Mouse (Mus musculus): ENCODE data around the gene Hoxa11. TPM values are rescaled to one million over a fixed set of nuclear protein-coding genes. Genes with fewer than 3 reads are reported as not detected.

Gene Hoxa11
- polyA plus RNA-seq, 1 experiment from 2014 or later = not detected

- H3K4me3 ChIP-seq = no peak overlapping the region
- H3K4me1 ChIP-seq (replicated peaks) = peaks cover 2% of the 10 kb centered on the region; the same call in 1 of the 2 replicates
- peaks cover 95% of the 10 kb centered on the region for H3K27me3 ChIP-seq
- H3K9me3 ChIP-seq = no peaks in the 10 kb centered on the region
- H3K9ac ChIP-seq = no peak overlapping the region
- no peak for ATAC-seq (ENCODE audit: low FRiP score, low read depth)
- 3% methylated on average over 22 of the region's 22 CpGs for WGBS
- no peak overlapping the region for H3K27ac ChIP-seq (replicated peaks)
- H3K4me2 ChIP-seq = no peak overlapping the region
- H3K36me3 ChIP-seq = no peaks in the 10 kb centered on the region
Measured at GRCm38 (mm10) chr6:52272766-52273655, 27.4 kb upstream of the Hoxa11 start.

- peak; percentile 61; the same call in 1 of the 2 replicates for ATAC-seq (ENCODE audit: low FRiP score, low read depth)
- no peak overlapping the region for H3K4me2 ChIP-seq
- H3K4me1 ChIP-seq (replicated peaks) = peaks cover 2% of the 10 kb centered on the region; the same call in 1 of the 2 replicates
- no peak overlapping the region for H3K4me3 ChIP-seq
- peaks cover 90% of the 10 kb centered on the region for H3K27me3 ChIP-seq
- 4% methylated on average over 23 of the region's 23 CpGs for WGBS
- H3K9ac ChIP-seq = no peak overlapping the region
- no peak overlapping the region for H3K27ac ChIP-seq (replicated peaks)
- H3K9me3 ChIP-seq = no peaks in the 10 kb centered on the region
- H3K36me3 ChIP-seq = no peaks in the 10 kb centered on the region
Measured at GRCm38 (mm10) chr6:52270494-52271480, 25.2 kb upstream of the Hoxa11 start.

- H3K4me3 ChIP-seq = no peak overlapping the region
- H3K36me3 ChIP-seq = no peaks in the 10 kb centered on the region
- H3K4me2 ChIP-seq = no peak overlapping the region
- no peaks in the 10 kb centered on the region for H3K9me3 ChIP-seq
- peaks cover 2% of the 10 kb centered on the region; the same call in 1 of the 2 replicates for H3K4me1 ChIP-seq (replicated peaks)
- no peak for ATAC-seq (ENCODE audit: low FRiP score, low read depth)
- no peak overlapping the region for H3K9ac ChIP-seq
- under 1% methylated on average over 3 of the region's 3 CpGs for WGBS
- H3K27ac ChIP-seq (replicated peaks) = no peak overlapping the region
- peaks cover 91% of the 10 kb centered on the region for H3K27me3 ChIP-seq
Measured at GRCm38 (mm10) chr6:52268756-52269155, 23.1 kb upstream of the Hoxa11 start.

GRCm38 (mm10) chr6:52268341-52268740, 22.7 kb upstream of the Hoxa11 start:
- 1% methylated on average over 7 of the region's 7 CpGs for WGBS
- no peak for ATAC-seq (ENCODE audit: low FRiP score, low read depth)
- Histone ChIP-seq H3K36me3 (no peaks in the 10 kb centered on the region), H3K27ac (replicated peaks) (no peak overlapping the region), H3K27me3 (peaks cover 93% of the 10 kb centered on the region), H3K4me2 (no peak overlapping the region), H3K4me3 (no peak overlapping the region), H3K9me3 (no peaks in the 10 kb centered on the region), H3K4me1 (replicated peaks) (peaks cover 2% of the 10 kb centered on the region; the same call in 1 of the 2 replicates), H3K9ac (no peak overlapping the region)

- H3K36me3 ChIP-seq = no peaks in the 10 kb centered on the region
- peaks cover 2% of the 10 kb centered on the region; the same call in 1 of the 2 replicates for H3K4me1 ChIP-seq (replicated peaks)
- WGBS = 5% methylated on average over 3 of the region's 3 CpGs
- peaks cover 93% of the 10 kb centered on the region for H3K27me3 ChIP-seq
- no peaks in the 10 kb centered on the region for H3K9me3 ChIP-seq
- no peak for ATAC-seq (ENCODE audit: low FRiP score, low read depth)
- H3K4me3 ChIP-seq = no peak overlapping the region
- H3K4me2 ChIP-seq = no peak overlapping the region
- no peak overlapping the region for H3K9ac ChIP-seq
- H3K27ac ChIP-seq (replicated peaks) = no peak overlapping the region
Measured at GRCm38 (mm10) chr6:52267691-52268090, 22.1 kb upstream of the Hoxa11 start.

- no peaks in the 10 kb centered on the region for H3K9me3 ChIP-seq
- H3K27me3 ChIP-seq = peaks cover 93% of the 10 kb centered on the region
- no peak overlapping the region for H3K27ac ChIP-seq (replicated peaks)
- H3K36me3 ChIP-seq = no peaks in the 10 kb centered on the region
- H3K4me2 ChIP-seq = no peak overlapping the region
- no peak overlapping the region for H3K9ac ChIP-seq
- no peak for ATAC-seq (ENCODE audit: low FRiP score, low read depth)
- 17% methylated on average over 5 of the region's 5 CpGs for WGBS
- H3K4me3 ChIP-seq = no peak overlapping the region
- H3K4me1 ChIP-seq (replicated peaks) = peaks cover 2% of the 10 kb centered on the region; the same call in 1 of the 2 replicates
Measured at GRCm38 (mm10) chr6:52267221-52267620, 21.6 kb upstream of the Hoxa11 start.

- 1% methylated on average over 9 of the region's 9 CpGs for WGBS
- Histone ChIP-seq H3K4me2 (no peak overlapping the region), H3K27ac (replicated peaks) (no peak overlapping the region), H3K9me3 (no peaks in the 10 kb centered on the region), H3K36me3 (no peaks in the 10 kb centered on the region), H3K4me3 (no peak overlapping the region), H3K4me1 (replicated peaks) (peaks cover 2% of the 10 kb centered on the region; the same call in 1 of the 2 replicates), H3K27me3 (peaks cover 94% of the 10 kb centered on the region), H3K9ac (no peak overlapping the region)
- no peak for ATAC-seq (ENCODE audit: low FRiP score, low read depth)
Measured at GRCm38 (mm10) chr6:52266666-52266985, 21.0 kb upstream of the Hoxa11 start.

- no peak overlapping the region for H3K9ac ChIP-seq
- H3K4me2 ChIP-seq = no peak overlapping the region
- peaks cover 92% of the 10 kb centered on the region for H3K27me3 ChIP-seq
- 2% methylated on average over 19 of the region's 19 CpGs for WGBS
- peaks cover 2% of the 10 kb centered on the region; the same call in 1 of the 2 replicates for H3K4me1 ChIP-seq (replicated peaks)
- H3K36me3 ChIP-seq = no peaks in the 10 kb centered on the region
- no peak overlapping the region for H3K27ac ChIP-seq (replicated peaks)
- no peaks in the 10 kb centered on the region for H3K9me3 ChIP-seq
- no peak overlapping the region for H3K4me3 ChIP-seq
- no peak for ATAC-seq (ENCODE audit: low FRiP score, low read depth)
Measured at GRCm38 (mm10) chr6:52265913-52266665, 20.5 kb upstream of the Hoxa11 start.

GRCm38 (mm10) chr6:52265306-52265912, 19.8 kb upstream of the Hoxa11 start:
- Histone ChIP-seq H3K27ac (replicated peaks) (no peak overlapping the region), H3K4me3 (no peak overlapping the region), H3K9ac (no peak overlapping the region), H3K4me1 (replicated peaks) (peaks cover 7% of the 10 kb centered on the region), H3K4me2 (no peak overlapping the region), H3K27me3 (peaks cover 87% of the 10 kb centered on the region), H3K9me3 (no peaks in the 10 kb centered on the region), H3K36me3 (no peaks in the 10 kb centered on the region)
- 1% methylated on average over 18 of the region's 18 CpGs for WGBS
- no peak for ATAC-seq (ENCODE audit: low FRiP score, low read depth)

GRCm38 (mm10) chr6:52264106-52264790, 18.6 kb upstream of the Hoxa11 start:
- peaks cover 14% of the 10 kb centered on the region for H3K4me1 ChIP-seq (replicated peaks)
- no peak overlapping the region for H3K27ac ChIP-seq (replicated peaks)
- H3K9ac ChIP-seq = no peak overlapping the region
- WGBS = 3% methylated on average over 5 of the region's 5 CpGs
- no peak overlapping the region for H3K4me3 ChIP-seq
- peaks cover 80% of the 10 kb centered on the region for H3K27me3 ChIP-seq
- no peak for ATAC-seq (ENCODE audit: low FRiP score, low read depth)
- no peaks in the 10 kb centered on the region for H3K9me3 ChIP-seq
- no peak overlapping the region for H3K4me2 ChIP-seq
- no peaks in the 10 kb centered on the region for H3K36me3 ChIP-seq

GRCm38 (mm10) chr6:52263321-52263585, 17.6 kb upstream of the Hoxa11 start:
- no peak overlapping the region for H3K27ac ChIP-seq (replicated peaks)
- peaks cover 14% of the 10 kb centered on the region for H3K4me1 ChIP-seq (replicated peaks)
- under 1% methylated on average over 6 of the region's 6 CpGs for WGBS
- no peak overlapping the region for H3K4me3 ChIP-seq
- no peaks in the 10 kb centered on the region for H3K9me3 ChIP-seq
- no peak overlapping the region for H3K4me2 ChIP-seq
- H3K36me3 ChIP-seq = no peaks in the 10 kb centered on the region
- ATAC-seq (ENCODE audit: low FRiP score, low read depth) = no peak
- H3K9ac ChIP-seq = no peak overlapping the region
- H3K27me3 ChIP-seq = peaks cover 80% of the 10 kb centered on the region
